Comparison of ENCODE assay signal across 13 mouse cellular contexts in genomic region chr4:106062651-106063050, GRCm38 (mm10).
"Had no signal": no experiment of that assay in that cellular context is flagged by ENCODE, and none has a peak within 500 bp of the region (broad histone marks: within the 10 kb centered on the region; RNA-seq: fewer than 3 reads in every experiment).

No protein-coding gene starts in this region.

- DNase-seq: kidney, adult 18-20 months; kidney, postnatal 10 days; kidney, postnatal 4 days; lung, postnatal 4 days; right cerebral cortex, adult 18-20 months; right cerebral cortex, postnatal 25 days; thymus, postnatal 4 days had no signal

- H3K9me3 ChIP-seq: limb, embryonic 10.5 days; liver, embryonic 12.5 days; midbrain, embryonic 10.5 days; neural tube, embryonic 15.5 days had no signal

- H3K36me3 ChIP-seq: limb, embryonic 10.5 days; liver, embryonic 12.5 days; midbrain, embryonic 10.5 days; neural tube, embryonic 15.5 days had no signal

- H3K9ac ChIP-seq: liver, embryonic 12.5 days; neural tube, embryonic 15.5 days had no signal

- H3K4me1 ChIP-seq: liver, embryonic 12.5 days; midbrain, embryonic 10.5 days had no signal

- H3K27me3 ChIP-seq: liver, embryonic 12.5 days; neural tube, embryonic 15.5 days had no signal

- H3K27ac ChIP-seq: layer of hippocampus, adult 2 months; liver, embryonic 12.5 days; midbrain, embryonic 10.5 days; neural tube, embryonic 15.5 days had no signal

- ATAC-seq: liver, embryonic 12.5 days had no signal

- H3K4me2 ChIP-seq: liver, embryonic 12.5 days; neural tube, embryonic 15.5 days had no signal

- H3K4me3 ChIP-seq: layer of hippocampus, adult 2 months; limb, embryonic 10.5 days; liver, embryonic 12.5 days; midbrain, embryonic 10.5 days; myocyte; neural tube, embryonic 15.5 days had no signal
